Mouse (Mus musculus) brain, embryonic 14.5 days (tissue): ENCODE measurements around the gene Lmo2.

Source experiments
- CTCF ChIP-seq: fragments of 200-500 bp; IDR thresholded peaks from 2 replicates; pipeline ENCODE4 v1.5.1; 2012; ENCODE audit warnings: inconsistent platforms, mild to moderate bottlenecking, moderate library complexity, borderline replicate concordance; ENCODE audit not compliant: insufficient read depth, insufficient read length; ENCODE audit errors: extremely low read depth
- POLR2A ChIP-seq: fragments of 200-500 bp; IDR thresholded peaks from 2 replicates; pipeline ENCODE4 v1.6.1; 2012; ENCODE audit warnings: mild to moderate bottlenecking, inconsistent platforms, borderline replicate concordance; ENCODE audit not compliant: poor library complexity, insufficient read depth, insufficient read length, severe bottlenecking; ENCODE audit errors: extremely low read depth

- no peak for TF ChIP-seq POLR2A
- TF ChIP-seq CTCF = no peak
Measured at GRCm38 (mm10) chr2:103965391-103965790, 7.6 kb downstream of the Lmo2 start.
